Mouse (Mus musculus): ENCODE data around the gene Hadhb. TPM values are rescaled to one million over a fixed set of nuclear protein-coding genes. Genes with fewer than 3 reads are reported as not detected.
A peak's percentile ranks its signal among the peaks of the same experiment; 100 is the strongest.

Hadhb gene
- total and polyA plus RNA-seq, 3 experiments, result 69.5 to 118 (median 78.3) TPM

DNA sequence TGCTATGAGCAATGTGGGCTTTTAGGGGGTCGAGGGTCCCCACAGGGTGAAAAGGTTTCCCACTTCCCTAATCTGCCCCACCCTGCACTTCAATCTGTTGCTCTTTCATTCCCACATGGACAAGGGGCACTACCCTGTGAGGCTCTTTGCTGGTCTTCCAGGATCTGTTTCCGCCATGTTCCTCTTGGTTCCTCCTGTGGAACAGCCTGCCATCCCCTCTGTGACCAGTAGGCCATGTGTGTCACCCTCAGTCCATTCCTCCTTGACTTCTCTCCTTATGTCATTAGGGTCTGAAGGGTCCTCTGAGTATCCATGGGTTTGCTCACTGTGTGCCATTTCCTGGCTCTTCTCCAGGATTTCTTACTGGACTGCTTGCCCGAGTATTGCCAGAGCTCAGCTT is 43.3 kb upstream of the Hadhb start:
- H3K79me2 ChIP-seq (replicated peaks; ENCODE audit: control insufficient read depth, extremely low read depth, insufficient read depth, poor library complexity, severe bottlenecking), result no peaks in the 10 kb centered on the region
- H3K9me3 ChIP-seq (replicated peaks; ENCODE audit: low read length), result peaks cover 12% of the 10 kb centered on the region
- H3K4me3 ChIP-seq (replicated peaks in 1 of 3; ENCODE audit: low read depth in 2 of 3, low read length in 2 of 3, poor library complexity in 1 of 3), result no peak overlapping the region
- no peak overlapping the region for H3K4me2 ChIP-seq (ENCODE audit: insufficient read depth, low read depth, poor library complexity, severe bottlenecking)
- in situ Hi-C loops (cut with MboI; ENCODE audit: low pct_ligation_motif_present, low pct_unique_long_range_greater_than_20kb, low sequenced_read_pairs) (no loop called here), dilution Hi-C loops (cut with MboI; ENCODE audit: extremely low pct_ligation_motif_present, extremely low pct_unique_long_range_greater_than_20kb, low sequenced_read_pairs) (no loop called here)
- H3K4me1 ChIP-seq (ENCODE audit: control insufficient read depth in 1 of 2, insufficient read depth in 2 of 2), result peaks cover 2 to 7% of the 10 kb centered on the region in 2 experiments; a peak in 1 of 4 replicates
- H3K9ac ChIP-seq (ENCODE audit: insufficient read depth, low read depth), result no peak overlapping the region
- no peak for TF ChIP-seq GABPA (IDR thresholded peaks at IDR 0.05; ENCODE audit: insufficient replicate concordance, low read depth, low read length)
- TF ChIP-seq KAT2A (IDR thresholded peaks at IDR 0.05; ENCODE audit: insufficient replicate concordance, low read length), result no peak
- no peak for TF ChIP-seq USF1 (IDR thresholded peaks at IDR 0.05; ENCODE audit: low read depth, low read length)
- TF ChIP-seq NRF1 (IDR thresholded peaks at IDR 0.05; ENCODE audit: low read depth, low read length), result no peak
- TF ChIP-seq MYC (IDR thresholded peaks at IDR 0.05; ENCODE audit: low read depth, low read length), result no peak
- TF ChIP-seq PAX5 (IDR thresholded peaks at IDR 0.05; ENCODE audit: low read length), result no peak
- no peak for TF ChIP-seq SIN3A (IDR thresholded peaks at IDR 0.05; ENCODE audit: low read length)
- TF ChIP-seq POLR2A (IDR thresholded peaks at IDR 0.05; ENCODE audit: low read depth, low read length), result no peak
- TF ChIP-seq CHD2 (IDR thresholded peaks at IDR 0.05; ENCODE audit: low read length), result no peak
- no peak for TF ChIP-seq RCOR1 (conservative IDR thresholded peaks at IDR 0.05; ENCODE audit: low read depth, low read length)
- TF ChIP-seq IRF4 (IDR thresholded peaks at IDR 0.05; ENCODE audit: low read depth, low read length), result no peak
- H3K27me3 ChIP-seq (replicated peaks), result no peaks in the 10 kb centered on the region
- DNase-seq (ENCODE audit: extremely low read depth), result no peak
- H3K36me3 ChIP-seq (replicated peaks in 1 of 2; ENCODE audit: control insufficient read depth in 1 of 2, insufficient read depth in 1 of 2, low read length in 1 of 2), result peaks cover 0 to 15% of the 10 kb centered on the region in 2 experiments
- H3K27ac ChIP-seq (ENCODE audit: insufficient read depth, low read depth), result no peak overlapping the region

DNA sequence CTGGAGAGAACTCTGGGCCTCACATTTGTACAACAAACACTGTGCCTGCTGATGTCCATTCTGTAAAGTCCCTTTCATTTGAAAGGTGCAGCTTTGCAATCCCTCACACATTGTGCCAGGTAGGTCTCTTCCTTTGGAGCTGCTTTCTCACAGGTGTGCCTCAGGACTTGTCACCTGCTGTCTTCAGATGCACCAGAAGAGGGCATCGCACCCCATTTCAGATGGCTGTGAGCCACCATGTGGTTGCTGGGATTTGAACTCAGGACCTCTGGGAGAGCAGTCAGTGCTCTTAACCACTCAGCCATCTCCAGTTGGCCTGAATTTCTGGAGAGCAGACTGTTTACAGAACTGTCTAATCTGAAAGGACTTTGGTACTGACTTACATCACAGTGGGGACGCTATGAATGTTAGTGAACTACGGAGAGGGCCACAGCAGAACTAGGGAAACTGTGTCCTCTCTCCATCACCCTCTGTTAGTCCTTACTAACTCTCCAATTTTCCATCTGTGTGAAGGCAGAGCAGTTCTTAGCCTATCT is 42.4 kb upstream of the Hadhb start:
- Histone ChIP-seq H3K9me3 (replicated peaks; ENCODE audit: low read length) (peaks cover 12% of the 10 kb centered on the region), H3K27ac (ENCODE audit: insufficient read depth, low read depth) (no peak overlapping the region), H3K4me1 (ENCODE audit: control insufficient read depth in 1 of 2, insufficient read depth in 2 of 2) (peaks cover 2 to 7% of the 10 kb centered on the region in 2 experiments; a peak in 1 of 4 replicates), H3K36me3 (replicated peaks in 1 of 2; ENCODE audit: control insufficient read depth in 1 of 2, insufficient read depth in 1 of 2, low read length in 1 of 2) (peaks cover 0 to 23% of the 10 kb centered on the region in 2 experiments), H3K79me2 (replicated peaks; ENCODE audit: control insufficient read depth, extremely low read depth, insufficient read depth, poor library complexity, severe bottlenecking) (no peaks in the 10 kb centered on the region), H3K4me2 (ENCODE audit: insufficient read depth, low read depth, poor library complexity, severe bottlenecking) (no peak overlapping the region), H3K27me3 (replicated peaks) (no peaks in the 10 kb centered on the region), H3K4me3 (replicated peaks in 1 of 3; ENCODE audit: low read depth in 2 of 3, low read length in 2 of 3, poor library complexity in 1 of 3) (no peak overlapping the region), H3K9ac (ENCODE audit: insufficient read depth, low read depth) (no peak overlapping the region)
- DNase-seq (ENCODE audit: extremely low read depth), result no peak
- dilution Hi-C loops (cut with MboI; ENCODE audit: extremely low pct_ligation_motif_present, extremely low pct_unique_long_range_greater_than_20kb, low sequenced_read_pairs) (no loop called here), in situ Hi-C loops (cut with MboI; ENCODE audit: low pct_ligation_motif_present, low pct_unique_long_range_greater_than_20kb, low sequenced_read_pairs) (no loop called here)
- TF ChIP-seq CTCF (conservative IDR thresholded peaks at IDR 0.05 in 1 of 2, IDR thresholded peaks at IDR 0.05 in 1 of 2; ENCODE audit: low read depth in 2 of 2, low read length in 2 of 2), result peak in 1 of 2 experiments; percentile 27; a peak in 1 of 4 replicates
- no peak for TF ChIP-seq MEF2A (IDR thresholded peaks at IDR 0.05; ENCODE audit: borderline replicate concordance, low read depth, low read length)
